Mouse (Mus musculus) neural tube, embryonic 12.5 days (tissue): ENCODE measurements around the gene Kat14. TPM values are rescaled to one million over a fixed set of nuclear protein-coding genes. Genes with fewer than 3 reads are reported as not detected.

ENCODE experiments used
- ATAC-seq: fragments of 200-750 bp; cut with Nextera tagmentation; 2 replicates; pipeline ENCODE4 v1.8.0; 2017; ENCODE audit warnings: low read depth, mild to moderate bottlenecking, moderate TSS enrichment, moderate library complexity; ENCODE audit not compliant: low FRiP score
- H3K27ac ChIP-seq: fragments of 300-500 bp; sonication (generic); 2 replicates; pipeline ENCODE4 v1.5.1; 2016
- H3K27me3 ChIP-seq: fragments of 300-500 bp; sonication (generic); replicated peaks from 2 replicates; pipeline ENCODE4 v1.6.1; 2016; ENCODE audit warnings: mild to moderate bottlenecking
- H3K36me3 ChIP-seq: fragments of 300-500 bp; sonication (generic); 2 replicates; pipeline ENCODE4 v1.6.1; 2016; ENCODE audit warnings: mild to moderate bottlenecking
- H3K4me1 ChIP-seq: fragments of 300-500 bp; sonication (generic); 2 replicates; pipeline ENCODE4 v1.6.1; 2016
- H3K4me2 ChIP-seq: fragments of 300-500 bp; sonication (generic); replicated peaks from 2 replicates; pipeline ENCODE4 v1.6.1; 2016; ENCODE audit warnings: mild to moderate bottlenecking
- H3K4me3 ChIP-seq: fragments of 300-500 bp; sonication (generic); 2 replicates; pipeline ENCODE4 v1.5.1; 2016
- H3K9ac ChIP-seq: fragments of 300-500 bp; sonication (generic); 2 replicates; pipeline ENCODE4 v1.6.1; 2016; ENCODE audit warnings: mild to moderate bottlenecking
- H3K9me3 ChIP-seq: fragments of 300-500 bp; sonication (generic); 2 replicates; pipeline ENCODE4 v1.6.1; 2016; ENCODE audit warnings: mild to moderate bottlenecking
- WGBS: fragments of 180-500 bp; shearing (Covaris S2); methylation state at CpG from one replicate; pipeline ENCODE4 v1.1.7; 2016; 5-methylcytosine and 5-hydroxymethylcytosine counted together
- polyA plus RNA-seq: library from polyadenylated mRNA; unstranded; fragments of >200 nt; fragmentation: Nextera tagmentation; extraction: Ambion mirVana; gene quantifications from 2 replicates; pipeline ENCODE4 v1.2.1, GENCODE M21; 2016

Gene Kat14
- polyA plus RNA-seq, 1 experiment from 2014 or later = 38.8 TPM

DNA sequence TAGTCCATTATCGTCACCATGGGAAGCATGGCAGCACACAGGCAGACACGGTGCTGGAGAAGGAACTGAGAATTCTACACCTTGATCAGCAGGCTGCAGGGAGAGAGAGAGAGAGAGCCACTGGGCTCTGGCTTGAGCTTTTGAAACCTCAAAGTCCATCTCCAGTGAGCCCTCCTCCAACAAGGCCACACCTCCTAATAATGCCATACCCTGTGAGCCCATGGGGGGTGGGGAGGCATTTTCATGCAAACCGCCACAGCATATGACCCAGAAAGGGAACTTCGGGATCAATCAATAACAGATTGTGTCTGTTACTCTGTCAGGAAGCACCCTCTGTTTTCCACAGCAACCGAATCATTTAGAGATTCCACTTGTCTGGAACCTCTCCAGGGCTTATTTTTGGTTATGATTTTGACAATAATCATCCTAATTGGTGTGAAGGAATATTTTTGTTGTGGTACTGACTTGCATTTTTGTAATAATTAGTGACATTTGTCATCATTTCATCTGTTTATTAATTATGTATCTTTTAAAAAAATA lies 62.6 kb downstream of the Kat14 start:
- Histone ChIP-seq H3K4me3 (no peak overlapping the region), H3K36me3 (no peaks in the 10 kb centered on the region), H3K4me2 (no peak overlapping the region), H3K27me3 (no peaks in the 10 kb centered on the region), H3K9me3 (no peaks in the 10 kb centered on the region), H3K9ac (no peak overlapping the region), H3K27ac (no peak overlapping the region), H3K4me1 (no peaks in the 10 kb centered on the region)
- ATAC-seq = no peak
- WGBS = 83% methylated on average over 5 of the region's 5 CpGs

DNA sequence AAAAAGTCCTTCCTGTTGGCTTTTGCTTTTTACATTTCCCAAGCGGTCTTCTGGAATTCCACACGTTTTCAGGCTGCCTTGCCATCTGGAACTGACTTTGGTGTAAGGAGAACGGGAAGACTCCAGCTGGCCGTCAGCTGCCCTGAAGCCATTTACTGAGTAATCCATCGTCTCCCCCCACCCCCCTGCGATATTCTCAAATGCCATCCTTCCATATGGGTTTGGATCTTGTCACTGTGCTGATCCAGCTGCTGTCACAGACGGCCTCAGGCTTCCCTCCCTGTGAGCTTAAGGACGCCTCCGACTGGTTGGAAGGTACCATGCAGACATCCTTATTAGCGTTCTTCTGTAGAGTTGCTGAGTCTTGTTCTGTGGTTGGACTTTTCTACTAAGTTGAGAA lies 66.9 kb downstream of the Kat14 start:
- no peak overlapping the region for H3K9ac ChIP-seq
- no peak overlapping the region for H3K27ac ChIP-seq
- no peak overlapping the region for H3K4me2 ChIP-seq
- H3K4me3 ChIP-seq = no peak overlapping the region
- H3K36me3 ChIP-seq = no peaks in the 10 kb centered on the region
- H3K27me3 ChIP-seq = no peaks in the 10 kb centered on the region
- 78% methylated on average over 10 of the region's 10 CpGs for WGBS
- no peaks in the 10 kb centered on the region for H3K4me1 ChIP-seq
- no peaks in the 10 kb centered on the region for H3K9me3 ChIP-seq
- no peak for ATAC-seq

DNA sequence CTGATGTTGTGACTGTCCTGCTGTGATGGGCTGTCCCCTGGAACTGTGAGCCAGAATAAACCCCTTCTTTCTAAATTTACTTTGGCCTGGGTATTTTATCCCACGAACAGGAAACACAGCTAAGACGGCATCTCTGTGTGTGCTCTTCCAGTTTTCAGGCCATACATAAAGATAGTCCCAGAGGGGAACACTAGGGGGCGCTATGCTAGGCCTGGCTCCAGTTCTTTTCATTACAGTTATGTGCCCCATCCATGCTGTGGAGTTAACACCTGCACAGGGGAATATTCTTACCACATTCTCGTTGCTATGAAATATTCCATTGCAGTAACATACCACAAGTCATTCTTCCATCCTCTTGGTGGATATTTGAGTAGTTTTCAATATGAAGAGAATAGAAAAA lies 69.6 kb downstream of the Kat14 start:
- no peaks in the 10 kb centered on the region for H3K27me3 ChIP-seq
- H3K4me2 ChIP-seq = no peak overlapping the region
- ATAC-seq = no peak
- H3K9ac ChIP-seq = no peak overlapping the region
- 60% methylated on average over 4 of the region's 4 CpGs for WGBS
- no peak overlapping the region for H3K4me3 ChIP-seq
- H3K9me3 ChIP-seq = no peaks in the 10 kb centered on the region
- no peaks in the 10 kb centered on the region for H3K4me1 ChIP-seq
- H3K36me3 ChIP-seq = no peaks in the 10 kb centered on the region
- H3K27ac ChIP-seq = no peak overlapping the region

DNA sequence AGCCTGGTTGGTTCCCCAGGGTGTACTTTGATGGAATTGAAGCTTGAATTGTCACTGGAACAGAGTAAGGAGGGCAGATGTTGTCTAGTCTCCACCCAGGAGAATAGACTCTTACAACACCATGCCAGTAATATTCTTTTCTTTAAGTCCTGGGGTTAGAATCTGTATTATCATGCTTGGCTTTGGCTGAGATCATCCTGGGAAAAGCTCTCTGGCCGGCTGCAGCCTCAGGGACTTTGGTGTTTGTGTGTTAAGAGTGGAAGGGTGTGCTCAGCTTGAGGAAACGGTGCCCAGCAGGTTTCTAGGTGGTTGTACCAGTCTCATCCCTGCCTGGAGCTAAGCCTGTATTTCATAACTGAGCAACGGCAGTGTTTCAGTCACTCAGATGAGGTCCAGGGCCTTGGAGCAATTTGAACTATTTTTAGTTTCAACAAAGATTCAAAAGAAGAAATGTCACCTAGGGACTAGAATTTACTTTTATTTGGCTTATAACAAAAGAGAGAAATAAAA lies 70.5 kb downstream of the Kat14 start:
- WGBS = 69% methylated on average over 3 of the region's 3 CpGs
- no peaks in the 10 kb centered on the region for H3K27me3 ChIP-seq
- no peaks in the 10 kb centered on the region for H3K36me3 ChIP-seq
- no peak overlapping the region for H3K27ac ChIP-seq
- H3K9ac ChIP-seq = no peak overlapping the region
- no peak overlapping the region for H3K4me3 ChIP-seq
- no peak overlapping the region for H3K4me2 ChIP-seq
- ATAC-seq = no peak
- H3K4me1 ChIP-seq = no peaks in the 10 kb centered on the region
- H3K9me3 ChIP-seq = no peaks in the 10 kb centered on the region

DNA sequence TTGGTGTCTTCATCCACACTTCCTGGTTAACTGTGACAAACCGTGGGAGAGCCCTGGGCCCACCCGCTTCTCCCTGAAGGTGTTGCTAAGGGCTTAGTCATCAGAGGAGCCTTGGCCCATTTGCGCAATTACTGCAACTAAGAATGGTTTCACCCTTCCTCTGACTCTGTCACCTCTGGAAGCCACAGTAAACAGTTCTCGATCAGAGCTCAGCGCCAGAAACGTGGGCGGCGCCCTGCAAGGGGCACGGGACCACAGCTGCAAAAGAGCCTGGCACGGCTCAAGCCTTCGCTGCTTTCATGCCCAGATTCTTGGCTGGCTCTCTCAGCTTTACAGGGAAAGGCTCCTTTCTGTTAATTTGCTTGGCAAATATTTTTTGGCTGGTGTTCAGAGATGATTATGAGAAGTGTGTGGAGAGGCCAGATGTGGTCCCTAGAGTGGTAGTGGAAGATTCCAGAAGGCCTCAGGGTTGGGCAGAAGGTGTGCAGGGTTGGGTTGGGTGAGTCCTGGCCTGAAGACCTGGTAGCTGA lies 72.7 kb downstream of the Kat14 start:
- no peak overlapping the region for H3K27ac ChIP-seq

DNA sequence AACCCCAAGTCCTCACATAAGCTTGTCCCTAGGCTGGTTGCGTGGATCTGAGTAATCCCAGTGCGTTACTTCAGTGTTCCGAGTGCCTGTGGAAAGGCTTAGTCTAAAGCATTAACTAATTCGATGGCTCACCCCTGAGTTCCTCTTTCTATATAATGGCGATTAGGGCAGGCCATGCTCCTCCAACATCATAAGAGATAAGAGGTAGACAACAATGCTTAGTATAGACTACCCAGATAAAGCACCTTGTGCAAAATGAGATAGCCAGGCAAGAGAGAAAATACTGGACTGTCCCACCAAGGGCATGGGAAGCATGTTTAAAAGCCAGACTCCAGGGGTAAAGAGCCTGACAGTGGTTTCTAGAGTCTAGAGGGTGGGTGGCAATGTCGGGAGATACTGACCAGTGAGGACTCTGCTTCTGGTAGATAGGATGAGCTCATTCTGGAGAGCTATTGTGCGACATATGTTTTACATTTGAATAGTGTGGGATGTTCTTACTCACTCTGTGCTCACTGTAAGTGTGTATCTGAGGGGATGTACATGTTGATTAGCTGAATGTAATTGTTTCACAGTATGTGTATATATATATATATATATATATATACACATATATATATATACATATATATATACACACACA lies 77.7 kb downstream of the Kat14 start:
- no peaks in the 10 kb centered on the region for H3K4me1 ChIP-seq
- H3K9ac ChIP-seq = no peak overlapping the region
- no peaks in the 10 kb centered on the region for H3K9me3 ChIP-seq
- no peaks in the 10 kb centered on the region for H3K27me3 ChIP-seq
- H3K36me3 ChIP-seq = no peaks in the 10 kb centered on the region
- no peak for ATAC-seq
- 86% methylated on average over 7 of the region's 7 CpGs for WGBS
- H3K4me3 ChIP-seq = no peak overlapping the region
- no peak overlapping the region for H3K27ac ChIP-seq
- no peak overlapping the region for H3K4me2 ChIP-seq

More for the DNA sequence above, 72.7 kb downstream of the Kat14 start:
- 90% methylated on average over 11 of the region's 11 CpGs for WGBS
- no peak overlapping the region for H3K9ac ChIP-seq
- H3K9me3 ChIP-seq = no peaks in the 10 kb centered on the region
- ATAC-seq = no peak
- H3K4me3 ChIP-seq = no peak overlapping the region
- H3K36me3 ChIP-seq = no peaks in the 10 kb centered on the region
- H3K4me2 ChIP-seq = no peak overlapping the region
- no peaks in the 10 kb centered on the region for H3K4me1 ChIP-seq
- no peaks in the 10 kb centered on the region for H3K27me3 ChIP-seq

DNA sequence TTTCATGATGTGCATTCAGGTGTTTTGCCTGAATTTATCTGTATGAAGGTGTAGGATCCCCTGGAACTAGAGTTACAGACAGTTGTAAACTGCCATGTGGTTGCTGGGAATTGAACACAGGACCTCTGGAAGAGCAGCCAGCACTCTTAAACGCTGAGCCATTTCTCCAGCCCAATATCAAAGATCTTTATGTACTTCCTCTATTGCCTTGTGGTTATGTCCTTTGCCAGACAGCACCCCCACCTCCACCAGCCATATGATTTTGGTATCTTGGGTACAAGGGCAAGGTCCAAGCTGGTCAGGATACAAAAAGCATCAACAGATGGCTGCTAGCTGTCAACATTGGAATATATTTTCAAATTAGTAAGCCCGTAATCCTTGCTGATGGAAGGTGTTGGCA lies 81.6 kb downstream of the Kat14 start:
- 0 out of 2 replicates have a peak, but pooled peaks cover 3% of the 10 kb centered on the region for H3K27me3 ChIP-seq
- H3K4me2 ChIP-seq = no peak overlapping the region
- no peak overlapping the region for H3K4me3 ChIP-seq
- WGBS = 82% methylated on average over 2 of the region's 2 CpGs
- H3K9ac ChIP-seq = no peak overlapping the region
- ATAC-seq = no peak
- no peaks in the 10 kb centered on the region for H3K36me3 ChIP-seq
- no peak overlapping the region for H3K27ac ChIP-seq
- H3K9me3 ChIP-seq = no peaks in the 10 kb centered on the region
- no peaks in the 10 kb centered on the region for H3K4me1 ChIP-seq

DNA sequence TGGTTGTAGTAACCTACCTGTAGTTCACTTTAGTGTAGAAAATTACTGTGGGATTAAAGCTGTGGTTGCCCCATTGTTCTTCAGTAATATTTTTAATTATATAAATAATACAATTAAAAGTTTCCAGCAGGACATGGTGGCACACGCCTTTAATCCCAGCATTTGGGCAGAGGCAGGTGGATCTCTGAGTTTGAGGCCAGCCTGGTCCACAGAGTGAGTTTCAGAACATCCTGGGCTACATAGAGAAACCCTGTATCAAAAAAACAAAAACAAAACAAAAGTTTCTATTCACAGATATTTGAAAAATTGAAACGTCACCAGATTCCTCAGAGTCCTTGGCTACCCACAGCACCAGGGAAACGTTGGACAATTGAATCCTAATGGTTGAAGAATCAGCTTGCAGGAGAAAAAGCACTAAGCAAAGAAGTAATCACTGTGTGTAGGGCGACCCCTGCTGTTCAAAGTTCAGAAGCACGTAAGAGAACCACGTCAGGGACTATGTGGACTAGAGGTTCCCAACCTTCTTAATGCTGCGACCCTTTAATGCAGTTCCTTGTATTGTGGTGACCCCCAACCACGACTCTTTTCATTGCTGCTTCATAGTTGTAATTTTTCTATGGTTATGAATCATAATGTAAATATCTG lies 83.7 kb downstream of the Kat14 start:
- H3K4me1 ChIP-seq = no peaks in the 10 kb centered on the region
- peak; percentile 63 for ATAC-seq
- H3K27ac ChIP-seq = no peak overlapping the region
- no peaks in the 10 kb centered on the region for H3K36me3 ChIP-seq
- no peak overlapping the region for H3K4me2 ChIP-seq
- peaks cover 3% of the 10 kb centered on the region; the same call in 1 of the 2 replicates for H3K27me3 ChIP-seq
- no peak overlapping the region for H3K4me3 ChIP-seq
- H3K9ac ChIP-seq = no peak overlapping the region
- WGBS = 15% methylated on average over 8 of the region's 8 CpGs
- H3K9me3 ChIP-seq = no peaks in the 10 kb centered on the region

Other genes with a start within 250 kb of the Kat14 start
- 12.9 and 14.6 TPM in 2 replicates for gene Mgme1, start 98.3 kb upstream of the Kat14 start, polyA plus RNA-seq
- gene Snx5, start 98.1 kb upstream of the Kat14 start, polyA plus RNA-seq = 87.2 and 88.9 TPM in 2 replicates
- gene Ovol2, start 36.8 kb upstream of the Kat14 start, polyA plus RNA-seq = 0.13 and 0.16 TPM in 2 replicates
- gene Pet117, start within 50 bp of the Kat14 start, polyA plus RNA-seq = 3.3 TPM in 1 of 2 replicates, not detected in the other
- gene Dzank1, start 158.4 kb downstream of the Kat14 start, polyA plus RNA-seq = 5.2 and 7.2 TPM in 2 replicates
- 33.3 and 33.9 TPM in 2 replicates for gene Polr3f, start 158.7 kb downstream of the Kat14 start, polyA plus RNA-seq
- 53.9 and 58.0 TPM in 2 replicates for gene Rbbp9, start 181.9 kb downstream of the Kat14 start, polyA plus RNA-seq
- 96.1 and 97.2 TPM in 2 replicates for gene Sec23b, start 187.2 kb downstream of the Kat14 start, polyA plus RNA-seq
- gene Smim26, start 225.1 kb downstream of the Kat14 start, polyA plus RNA-seq = 46.4 and 51.2 TPM in 2 replicates
- gene Dtd1, start 230.9 kb downstream of the Kat14 start, polyA plus RNA-seq = 42.7 and 49.8 TPM in 2 replicates